Mouse (Mus musculus) heart, adult 2 months (tissue): ENCODE measurements around the gene Olfr272.

Experiments
- CTCF ChIP-seq: fragments of 200-600 bp; IDR thresholded peaks from 2 replicates; pipeline ENCODE4 v1.8.1; 2022; ENCODE audit warnings: antibody characterized with exemption, mild to moderate bottlenecking, moderate library complexity
- EP300 ChIP-seq: fragments of 200-500 bp; IDR thresholded peaks from 2 replicates; pipeline ENCODE4 v1.6.1; 2011; ENCODE audit warnings: low read depth, low read length, control low read depth; ENCODE audit not compliant: insufficient read depth
- POLR2A ChIP-seq: fragments of 200-500 bp; IDR thresholded peaks from 2 replicates; pipeline ENCODE4 v1.6.1; 2011; ENCODE audit warnings: mild to moderate bottlenecking, low read depth, low read length, control low read depth; ENCODE audit not compliant: insufficient read depth

DNA sequence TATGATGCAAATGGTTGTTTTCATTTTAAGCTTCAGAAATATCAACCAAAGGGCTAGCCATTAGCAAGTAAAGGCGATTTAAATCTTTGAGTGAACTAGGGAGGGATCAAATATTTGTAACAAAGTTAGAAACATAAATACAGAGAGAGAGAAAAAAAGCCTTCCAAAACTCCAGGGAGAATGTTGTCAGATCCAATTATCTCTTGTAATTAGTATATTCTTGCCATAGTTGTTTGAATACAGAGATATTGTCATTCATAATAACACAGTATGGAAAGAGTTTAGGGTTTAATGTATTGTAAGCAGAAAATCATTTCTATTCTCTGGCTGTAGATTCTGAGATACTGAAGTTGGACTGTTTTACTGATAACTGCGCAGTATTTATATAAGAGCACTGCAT is at the start of gene Olfr272:
- no peak for TF ChIP-seq CTCF
- TF ChIP-seq EP300 = no peak
- no peak for TF ChIP-seq POLR2A
